Mouse (Mus musculus) spleen, postnatal 10 days (tissue): ENCODE measurements around the gene Ctrl.
"Not testable (repeated sequence)": the region's sequence is repeated elsewhere in the genome, so short reads cannot be mapped to it uniquely, and the experiment has no call there.

Source experiments
- DNase-seq, 2 experiments: peaks; one replicate each; pipeline ENCODE4 v3.0.0; 2021 to 2022; ENCODE audit warnings: low spot score in 2 of 2

Ctrl gene

GRCm38 (mm10) chr8:105933762-105934161 lies at the start of gene Ctrl:
Gene Ctrl (minus strand): TSS chr8:105933862.
- no peak for DNase-seq

GRCm38 (mm10) chr8:105983406-105983805 lies 49.7 kb upstream of the Ctrl start:
- DNase-seq, result not testable (repeated sequence)

- DNase-seq, result no peak
Observed at GRCm38 (mm10) chr8:105981146-105981545, 47.5 kb upstream of the Ctrl start.

- DNase-seq, result no peak
Observed at GRCm38 (mm10) chr8:105979325-105979724, 45.7 kb upstream of the Ctrl start, which contains the start of gene Dpep3. Gene Dpep3 (minus strand): TSS chr8:105979429.

GRCm38 (mm10) chr8:105975363-105975762 lies 41.7 kb upstream of the Ctrl start:
- no peak for DNase-seq

- no peak for DNase-seq
Observed at GRCm38 (mm10) chr8:105971019-105971720, 37.5 kb upstream of the Ctrl start.

GRCm38 (mm10) chr8:105969367-105969766 lies 35.7 kb upstream of the Ctrl start:
- DNase-seq, result no peak

GRCm38 (mm10) chr8:105966692-105967311 lies 33.1 kb upstream of the Ctrl start:
- DNase-seq, result peak; percentile 39 to 58

- peak; percentile 78 to 82 for DNase-seq
Observed at GRCm38 (mm10) chr8:105965905-105966341, 32.3 kb upstream of the Ctrl start, which contains the start of gene Slc12a4. Gene Slc12a4 (minus strand): TSS chr8:105966097.

GRCm38 (mm10) chr8:105965266-105965904 lies 31.7 kb upstream of the Ctrl start:
- peak in 1 of 2 experiments; percentile 65 for DNase-seq

GRCm38 (mm10) chr8:105964506-105965265 lies 31.0 kb upstream of the Ctrl start:
- no peak for DNase-seq

GRCm38 (mm10) chr8:105961536-105961935 lies 27.9 kb upstream of the Ctrl start:
- DNase-seq, result no peak

GRCm38 (mm10) chr8:105961101-105961500 lies 27.4 kb upstream of the Ctrl start:
- peak in 1 of 2 experiments; percentile 53 for DNase-seq

- no peak for DNase-seq
Observed at GRCm38 (mm10) chr8:105959350-105959749, 25.7 kb upstream of the Ctrl start.

- DNase-seq, result no peak
Observed at GRCm38 (mm10) chr8:105957813-105958212, 24.2 kb upstream of the Ctrl start.

GRCm38 (mm10) chr8:105956556-105956955 lies 22.9 kb upstream of the Ctrl start:
- DNase-seq, result no peak

GRCm38 (mm10) chr8:105951057-105951659 lies 17.5 kb upstream of the Ctrl start:
- DNase-seq, result no peak

GRCm38 (mm10) chr8:105949350-105949749 lies 15.7 kb upstream of the Ctrl start:
- peak in 1 of 2 experiments; percentile 44 for DNase-seq

GRCm38 (mm10) chr8:105943321-105943739 lies 9.7 kb upstream of the Ctrl start, which contains the start of gene Lcat:
Gene Lcat (minus strand): TSS chr8:105943382.
- no peak for DNase-seq

- DNase-seq, result no peak
Observed at GRCm38 (mm10) chr8:105942542-105942941, 8.9 kb upstream of the Ctrl start.

GRCm38 (mm10) chr8:105942026-105942425 lies 8.4 kb upstream of the Ctrl start:
- no peak for DNase-seq
